Mouse (Mus musculus) midbrain, postnatal 0 days (tissue): ENCODE results near the gene Trmt1. TPM values are rescaled to one million over a fixed set of nuclear protein-coding genes. Genes with fewer than 3 reads are reported as not detected.
A peak's percentile ranks its signal among the peaks of the same experiment; 100 is the strongest.

Experiments
- ATAC-seq: fragments of 200-750 bp; cut with Nextera tagmentation; 2 replicates; pipeline ENCODE4 v1.8.0; 2017; ENCODE audit warnings: moderate number of reproducible peaks, mild to moderate bottlenecking, moderate TSS enrichment, moderate library complexity; ENCODE audit not compliant: low FRiP score
- DNase-seq: peaks from one replicate; pipeline ENCODE4 v3.0.0-alpha.2; 2015; ENCODE audit warnings: low spot score
- H3K27ac ChIP-seq: fragments of 300-500 bp; sonication (generic); 2 replicates; pipeline ENCODE4 v1.5.1; 2014; ENCODE audit warnings: low read depth, mild to moderate bottlenecking, low read length, mixed read lengths
- H3K27me3 ChIP-seq: fragments of 300-500 bp; sonication (generic); 2 replicates; pipeline ENCODE4 v1.6.1; 2014; ENCODE audit warnings: low read length, control low read depth, mixed read lengths; ENCODE audit not compliant: insufficient read depth
- H3K36me3 ChIP-seq: fragments of 300-500 bp; sonication (generic); 2 replicates; pipeline ENCODE4 v1.6.1; 2014; ENCODE audit warnings: low read length, control low read depth, mixed read lengths; ENCODE audit not compliant: insufficient read depth
- H3K4me1 ChIP-seq: fragments of 300-500 bp; sonication (generic); 2 replicates; pipeline ENCODE4 v1.6.1; 2014; ENCODE audit warnings: mild to moderate bottlenecking, control low read depth, antibody characterized with exemption, low read length, mixed read lengths; ENCODE audit not compliant: insufficient read depth
- H3K4me2 ChIP-seq: fragments of 300-500 bp; sonication (generic); 2 replicates; pipeline ENCODE4 v1.6.1; 2014; ENCODE audit warnings: low read depth, mild to moderate bottlenecking, low read length, mixed read lengths; ENCODE audit not compliant: poor library complexity, severe bottlenecking
- H3K4me3 ChIP-seq: fragments of 300-500 bp; sonication (generic); 2 replicates; pipeline ENCODE4 v1.5.1; 2014; ENCODE audit warnings: low read depth, mild to moderate bottlenecking, low read length, moderate library complexity
- H3K9ac ChIP-seq: fragments of 300-500 bp; sonication (generic); replicated peaks from 2 replicates; pipeline ENCODE4 v1.6.1; 2014; ENCODE audit warnings: mild to moderate bottlenecking, low read length, moderate library complexity, mixed read lengths; ENCODE audit not compliant: poor library complexity, severe bottlenecking
- H3K9me3 ChIP-seq: fragments of 300-500 bp; sonication (generic); 2 replicates; pipeline ENCODE4 v1.6.1; 2016; ENCODE audit warnings: low read length, control low read depth
- CTCF ChIP-seq: IDR thresholded peaks from 2 replicates; pipeline ENCODE4 v1.5.1; 2016; ENCODE audit warnings: antibody characterized with exemption, mild to moderate bottlenecking
- WGBS: fragments of 180-500 bp; shearing (Covaris S2); extraction: QIAGEN DNeasy Blood & Tissue Kit; methylation state at CpG from one replicate; pipeline ENCODE4 v1.1.7; 2014; 5-methylcytosine and 5-hydroxymethylcytosine counted together
- polyA plus RNA-seq: library from polyadenylated mRNA; unstranded; fragments of >200 nt; fragmentation: Nextera tagmentation; extraction: Ambion mirVana; gene quantifications from 2 replicates; pipeline ENCODE4 v1.2.1, GENCODE M21; 2015
- total RNA-seq: library from RNA; depleted of rRNA; stranded (reverse); fragments of >200 nt; gene quantifications from 2 replicates; pipeline ENCODE4 v1.2.3, GENCODE M21; 2014

The Trmt1 gene
- total and polyA plus RNA-seq, 2 experiments from 2014 or later = 74.2 to 99.5 TPM

DNA sequence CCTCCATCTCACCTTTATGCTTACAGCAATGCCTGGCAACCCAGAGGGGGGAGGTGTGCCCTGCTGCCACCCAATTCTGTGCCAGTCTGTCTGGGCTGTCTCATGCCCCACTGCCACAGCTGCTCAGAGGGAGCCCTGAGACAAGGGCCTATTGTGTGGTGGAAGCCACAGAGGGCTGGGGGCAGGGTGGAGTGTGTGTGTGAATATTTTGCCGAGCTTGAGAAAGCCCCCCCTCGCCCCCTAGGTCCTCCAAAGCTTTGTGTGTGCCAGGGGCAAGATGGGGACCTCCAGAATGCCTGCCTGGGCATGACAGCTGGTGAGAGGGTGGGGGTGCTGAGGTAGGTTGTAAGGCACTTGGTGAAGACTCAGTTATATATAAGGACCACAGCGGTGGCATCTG is 42.4 kb downstream of the Trmt1 start:
- WGBS = 53% methylated on average over 3 of the region's 3 CpGs
- H3K4me1 ChIP-seq = peaks cover 19% of the 10 kb centered on the region

DNA sequence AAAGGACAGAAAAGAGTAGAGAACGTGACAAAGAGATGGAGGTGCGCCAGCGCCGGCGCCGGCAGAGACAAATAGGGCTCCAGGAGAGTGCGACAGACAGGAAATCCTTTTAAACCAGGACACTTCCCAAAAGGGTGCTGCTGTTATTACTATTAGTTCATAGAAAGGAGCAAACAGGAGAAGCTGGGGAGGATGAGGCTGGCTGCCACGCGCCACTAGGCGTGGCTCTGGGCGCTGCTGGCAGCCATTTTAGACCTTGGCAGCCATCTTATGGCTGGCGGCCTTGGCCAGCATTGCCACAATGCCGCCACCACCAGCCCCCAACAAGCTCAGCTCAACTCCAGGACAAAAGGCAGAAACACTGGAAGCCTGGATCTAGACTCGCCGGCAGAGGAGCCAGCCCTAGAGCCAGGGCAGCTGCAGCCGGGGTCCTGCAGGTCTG is 43.8 kb downstream of the Trmt1 start:
- H3K27ac ChIP-seq = peak overlapping the region; percentile 64
- H3K27me3 ChIP-seq = no peaks in the 10 kb centered on the region
- H3K9ac ChIP-seq = no peak overlapping the region
- H3K4me3 ChIP-seq = no peak overlapping the region
- H3K9me3 ChIP-seq = no peaks in the 10 kb centered on the region
- H3K4me1 ChIP-seq = peaks cover 11% of the 10 kb centered on the region
- no peak overlapping the region for H3K4me2 ChIP-seq
- H3K36me3 ChIP-seq = no peaks in the 10 kb centered on the region
- ATAC-seq = no peak
- DNase-seq = no peak
- TF ChIP-seq CTCF = no peak
- WGBS = 77% methylated on average over 16 of the region's 16 CpGs

More for the DNA sequence above, 42.4 kb downstream of the Trmt1 start:
- no peak overlapping the region for H3K9ac ChIP-seq
- no peak overlapping the region for H3K27ac ChIP-seq
- ATAC-seq (peak; percentile 64; the same call in 1 of the 2 replicates), DNase-seq (peak; percentile 71)
- no peak for TF ChIP-seq CTCF
- H3K4me2 ChIP-seq = no peak overlapping the region
- no peak overlapping the region for H3K4me3 ChIP-seq
- no peaks in the 10 kb centered on the region for H3K9me3 ChIP-seq
- no peaks in the 10 kb centered on the region for H3K27me3 ChIP-seq
- no peaks in the 10 kb centered on the region for H3K36me3 ChIP-seq

DNA sequence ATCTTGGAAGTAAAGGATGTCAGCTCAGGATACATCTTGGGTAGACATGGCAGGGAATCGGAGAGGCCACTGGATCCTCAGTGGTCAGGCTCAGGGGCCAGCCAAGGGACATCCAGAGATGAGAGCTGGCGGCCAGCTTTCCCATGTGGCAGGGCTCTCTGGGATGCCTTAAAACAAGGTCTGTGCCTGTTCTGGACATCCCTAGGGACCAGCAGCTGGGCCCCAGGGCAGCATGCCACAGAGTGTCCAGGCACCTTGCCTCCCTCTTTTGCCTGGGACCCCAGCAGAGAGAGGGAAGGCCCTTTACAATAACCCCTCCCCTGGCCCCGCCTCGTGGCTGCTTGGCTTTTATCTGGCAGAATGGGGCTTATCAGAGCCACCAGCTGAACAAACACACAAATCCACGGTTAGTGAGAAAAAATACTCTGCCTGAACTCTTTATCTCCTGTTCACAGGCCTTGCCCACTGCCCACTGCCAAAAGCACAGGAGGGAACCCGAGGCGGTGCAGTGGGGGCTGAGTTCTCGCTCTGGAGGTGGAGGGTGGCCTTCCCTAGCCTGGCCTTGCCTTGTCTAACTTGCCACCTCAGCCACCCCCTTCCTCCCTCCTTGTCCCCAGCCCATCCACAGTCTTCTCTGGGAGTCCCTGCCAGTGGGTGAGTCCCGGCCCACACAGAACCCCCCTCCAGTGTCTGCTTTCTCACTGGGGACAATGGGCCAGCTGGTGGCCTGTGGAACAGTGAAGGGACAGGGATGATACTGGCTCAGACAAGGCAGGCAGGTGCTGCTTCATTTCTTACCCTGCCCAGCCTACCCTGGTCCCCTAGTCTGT is 44.6 kb downstream of the Trmt1 start:
- H3K4me2 ChIP-seq = no peak overlapping the region
- 23% methylated on average over 9 of the region's 9 CpGs for WGBS

DNA sequence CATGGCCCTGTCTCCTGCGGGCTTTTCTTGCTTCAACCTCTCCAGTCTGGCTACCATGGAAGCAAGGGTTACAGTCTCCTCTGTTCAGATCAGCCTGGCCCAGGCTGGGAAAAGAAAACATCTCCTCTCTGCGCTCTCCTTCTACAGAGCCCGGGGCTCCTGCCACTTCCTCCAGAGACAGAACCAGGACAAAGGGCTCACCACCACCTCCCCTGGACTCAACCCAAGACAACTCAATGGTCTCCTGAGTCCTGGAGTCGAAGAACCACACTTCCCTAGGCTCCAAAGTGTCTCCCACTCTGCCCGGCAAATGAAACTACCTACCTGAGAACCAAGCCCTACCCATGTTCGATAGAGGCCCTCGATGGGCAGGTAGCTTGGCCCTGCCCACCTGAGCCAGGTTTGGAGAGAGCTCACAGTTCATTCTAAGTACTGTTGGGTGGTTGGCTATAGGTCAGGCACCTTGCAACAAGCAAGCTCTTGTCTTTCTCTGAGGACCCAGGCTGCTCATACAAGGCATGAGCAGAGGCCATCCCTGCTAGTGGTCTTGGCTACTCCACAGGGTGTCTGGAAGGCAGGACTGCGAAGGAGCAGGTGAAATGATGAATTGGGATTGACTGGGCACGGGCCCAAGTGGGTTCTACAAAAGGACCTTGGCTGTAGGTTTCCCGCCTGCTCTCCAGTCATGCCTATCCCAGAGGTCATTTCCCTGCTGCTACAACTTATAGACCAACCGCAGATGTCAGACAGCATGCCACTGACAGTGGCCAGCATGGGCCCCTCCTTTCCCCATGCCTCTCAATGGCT is 45.5 kb downstream of the Trmt1 start:
- Histone ChIP-seq H3K9ac (no peak overlapping the region), H3K4me2 (no peak overlapping the region), H3K4me3 (no peak overlapping the region), H3K4me1 (peaks cover 11% of the 10 kb centered on the region), H3K36me3 (no peaks in the 10 kb centered on the region), H3K27ac (peak overlapping the region; percentile 64; the same call in 1 of the 2 replicates), H3K27me3 (peaks cover 5% of the 10 kb centered on the region; the same call in 1 of the 2 replicates), H3K9me3 (no peaks in the 10 kb centered on the region)
- DNase-seq = no peak
- no peak for ATAC-seq
- TF ChIP-seq CTCF = no peak
- whole genome bisulfite sequencing = 57% methylated on average over 11 of the region's 11 CpGs

More for the DNA sequence above, 44.6 kb downstream of the Trmt1 start:
- Histone ChIP-seq H3K27me3 (0 out of 2 replicates have a peak, but pooled peaks cover 3% of the 10 kb centered on the region), H3K9ac (no peak overlapping the region), H3K36me3 (no peaks in the 10 kb centered on the region), H3K4me1 (peaks cover 11% of the 10 kb centered on the region), H3K27ac (peak overlapping the region; percentile 64), H3K9me3 (no peaks in the 10 kb centered on the region), H3K4me3 (no peak overlapping the region)
- DNase-seq (no peak), ATAC-seq (no peak)
- TF ChIP-seq CTCF = no peak

DNA sequence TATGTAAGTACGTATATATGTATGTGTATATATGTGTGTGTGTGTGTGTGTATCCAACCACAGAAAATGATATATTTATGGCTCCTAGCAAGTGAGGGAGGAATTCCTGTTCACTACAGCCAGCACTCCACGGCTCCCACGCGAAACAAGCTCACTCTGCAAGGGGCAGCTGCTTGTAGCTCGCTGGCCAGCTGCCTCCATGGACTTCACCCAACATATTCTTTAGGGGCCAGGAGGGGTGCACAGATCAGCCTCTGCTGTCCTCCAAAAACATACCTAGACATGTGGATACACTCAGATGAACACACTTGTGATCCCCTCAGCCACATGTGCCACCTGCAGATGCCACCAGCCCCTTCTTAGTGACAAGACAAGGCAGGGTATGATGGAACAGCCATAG is 46.4 kb downstream of the Trmt1 start:
- peaks cover 11% of the 10 kb centered on the region for H3K4me1 ChIP-seq
- ATAC-seq (no peak), DNase-seq (no peak)
- H3K4me3 ChIP-seq = no peak overlapping the region
- no peak for TF ChIP-seq CTCF
- H3K9me3 ChIP-seq = no peaks in the 10 kb centered on the region
- H3K27me3 ChIP-seq = peaks cover 5% of the 10 kb centered on the region; the same call in 1 of the 2 replicates
- 62% methylated on average over 5 of the region's 5 CpGs for WGBS
- no peak overlapping the region for H3K27ac ChIP-seq
- no peak overlapping the region for H3K4me2 ChIP-seq
- H3K36me3 ChIP-seq = no peaks in the 10 kb centered on the region
- no peak overlapping the region for H3K9ac ChIP-seq
